Mouse (Mus musculus): ENCODE measurements at regions not wholly inside any gene's neighbourhood (a gene's known extent, or its start where the extent isn't known, plus 50 kb on each side); places are given as distances from the start of the nearest gene placed in this dataset.

- H3K27me3 ChIP-seq (replicated peaks; ENCODE audit: control insufficient read depth, insufficient read depth, low read length) = no peaks in the 10 kb centered on the region
- 0 out of 2 replicates have a peak, but pooled peaks have one; percentile 20 for ATAC-seq
- H3K4me3 ChIP-seq (ENCODE audit: low read length) = no peak overlapping the region
- no peak overlapping the region for H3K9ac ChIP-seq (ENCODE audit: low read depth, low read length)
- no peaks in the 10 kb centered on the region for H3K4me1 ChIP-seq (ENCODE audit: control insufficient read depth, insufficient read depth, low read depth, low read length)
- H3K27ac ChIP-seq (ENCODE audit: low read depth, low read length) = no peak overlapping the region
- no peaks in the 10 kb centered on the region for H3K36me3 ChIP-seq (ENCODE audit: control insufficient read depth, insufficient read depth, low read length)
- 18% methylated on average over 2 of the region's 2 CpGs for WGBS
- H3K9me3 ChIP-seq (ENCODE audit: control insufficient read depth, low read length) = no peaks in the 10 kb centered on the region
- H3K4me2 ChIP-seq (ENCODE audit: low read length) = no peak overlapping the region
These were observed 62.5 kb downstream of the Rad51ap2 start for GRCm38 (mm10) chr12:11518379-11518778.

- Histone ChIP-seq H3K4me1 (ENCODE audit: control insufficient read depth, insufficient read depth, low read depth, low read length) (no peaks in the 10 kb centered on the region), H3K9ac (ENCODE audit: low read depth, low read length) (no peak overlapping the region), H3K9me3 (ENCODE audit: control insufficient read depth, low read length) (no peaks in the 10 kb centered on the region), H3K27ac (ENCODE audit: low read depth, low read length) (no peak overlapping the region), H3K4me2 (ENCODE audit: low read length) (no peak overlapping the region), H3K27me3 (replicated peaks; ENCODE audit: control insufficient read depth, insufficient read depth, low read length) (no peaks in the 10 kb centered on the region), H3K4me3 (ENCODE audit: low read length) (no peak overlapping the region), H3K36me3 (ENCODE audit: control insufficient read depth, insufficient read depth, low read length) (no peaks in the 10 kb centered on the region)
- 84% methylated on average over 6 of the region's 6 CpGs for WGBS
- no peak for ATAC-seq
These were observed 107.0 kb downstream of the Rad51ap2 start for GRCm38 (mm10) chr12:11562891-11563290.

GRCm38 (mm10) chr12:11570160-11570559 lies 114.3 kb downstream of the Rad51ap2 start:
- WGBS = 98% methylated on average over 1 of the region's 1 CpGs
- no peaks in the 10 kb centered on the region for H3K36me3 ChIP-seq (ENCODE audit: control insufficient read depth, insufficient read depth, low read length)
- no peak overlapping the region for H3K27ac ChIP-seq (ENCODE audit: low read depth, low read length)
- H3K4me1 ChIP-seq (ENCODE audit: control insufficient read depth, insufficient read depth, low read depth, low read length) = no peaks in the 10 kb centered on the region
- H3K9me3 ChIP-seq (ENCODE audit: control insufficient read depth, low read length) = no peaks in the 10 kb centered on the region
- no peak overlapping the region for H3K9ac ChIP-seq (ENCODE audit: low read depth, low read length)
- H3K4me2 ChIP-seq (ENCODE audit: low read length) = no peak overlapping the region
- no peaks in the 10 kb centered on the region for H3K27me3 ChIP-seq (replicated peaks; ENCODE audit: control insufficient read depth, insufficient read depth, low read length)
- ATAC-seq = no peak
- no peak overlapping the region for H3K4me3 ChIP-seq (ENCODE audit: low read length)

GRCm38 (mm10) chr12:11603946-11604345 lies 148.1 kb downstream of the Rad51ap2 start:
- no peaks in the 10 kb centered on the region for H3K4me1 ChIP-seq (ENCODE audit: control insufficient read depth, insufficient read depth, low read depth, low read length)
- no peaks in the 10 kb centered on the region for H3K36me3 ChIP-seq (ENCODE audit: control insufficient read depth, insufficient read depth, low read length)
- H3K4me3 ChIP-seq (ENCODE audit: low read length) = no peak overlapping the region
- ATAC-seq = no peak
- H3K4me2 ChIP-seq (ENCODE audit: low read length) = no peak overlapping the region
- H3K27me3 ChIP-seq (replicated peaks; ENCODE audit: control insufficient read depth, insufficient read depth, low read length) = no peaks in the 10 kb centered on the region
- H3K27ac ChIP-seq (ENCODE audit: low read depth, low read length) = no peak overlapping the region
- H3K9ac ChIP-seq (ENCODE audit: low read depth, low read length) = no peak overlapping the region
- no peaks in the 10 kb centered on the region for H3K9me3 ChIP-seq (ENCODE audit: control insufficient read depth, low read length)
- WGBS = 78% methylated on average over 2 of the region's 2 CpGs

- no peak for ATAC-seq
- no peaks in the 10 kb centered on the region for H3K36me3 ChIP-seq (ENCODE audit: control insufficient read depth, insufficient read depth, low read length)
- H3K4me3 ChIP-seq (ENCODE audit: low read length) = no peak overlapping the region
- H3K27ac ChIP-seq (ENCODE audit: low read depth, low read length) = no peak overlapping the region
- H3K4me2 ChIP-seq (ENCODE audit: low read length) = no peak overlapping the region
- no peaks in the 10 kb centered on the region for H3K9me3 ChIP-seq (ENCODE audit: control insufficient read depth, low read length)
- no peaks in the 10 kb centered on the region for H3K4me1 ChIP-seq (ENCODE audit: control insufficient read depth, insufficient read depth, low read depth, low read length)
- H3K9ac ChIP-seq (ENCODE audit: low read depth, low read length) = no peak overlapping the region
- H3K27me3 ChIP-seq (replicated peaks; ENCODE audit: control insufficient read depth, insufficient read depth, low read length) = no peaks in the 10 kb centered on the region
These were observed 152.9 kb downstream of the Rad51ap2 start for GRCm38 (mm10) chr12:11608733-11609132.

- H3K27ac ChIP-seq (ENCODE audit: low read depth, low read length) = no peak overlapping the region
- H3K4me3 ChIP-seq (ENCODE audit: low read length) = no peak overlapping the region
- H3K4me2 ChIP-seq (ENCODE audit: low read length) = no peak overlapping the region
- H3K9me3 ChIP-seq (ENCODE audit: control insufficient read depth, low read length) = no peaks in the 10 kb centered on the region
- no peak overlapping the region for H3K9ac ChIP-seq (ENCODE audit: low read depth, low read length)
- no peak for ATAC-seq
- 92% methylated on average over 2 of the region's 2 CpGs for WGBS
- no peaks in the 10 kb centered on the region for H3K27me3 ChIP-seq (replicated peaks; ENCODE audit: control insufficient read depth, insufficient read depth, low read length)
- no peaks in the 10 kb centered on the region for H3K36me3 ChIP-seq (ENCODE audit: control insufficient read depth, insufficient read depth, low read length)
- no peaks in the 10 kb centered on the region for H3K4me1 ChIP-seq (ENCODE audit: control insufficient read depth, insufficient read depth, low read depth, low read length)
These were observed 155.8 kb downstream of the Rad51ap2 start for GRCm38 (mm10) chr12:11611656-11612055.

GRCm38 (mm10) chr12:11615237-11615636 lies 159.4 kb downstream of the Rad51ap2 start:
- WGBS = 73% methylated on average over 2 of the region's 2 CpGs
- Histone ChIP-seq H3K9ac (ENCODE audit: low read depth, low read length) (no peak overlapping the region), H3K4me3 (ENCODE audit: low read length) (no peak overlapping the region), H3K4me1 (ENCODE audit: control insufficient read depth, insufficient read depth, low read depth, low read length) (no peaks in the 10 kb centered on the region), H3K9me3 (ENCODE audit: control insufficient read depth, low read length) (no peaks in the 10 kb centered on the region), H3K36me3 (ENCODE audit: control insufficient read depth, insufficient read depth, low read length) (no peaks in the 10 kb centered on the region), H3K4me2 (ENCODE audit: low read length) (no peak overlapping the region), H3K27ac (ENCODE audit: low read depth, low read length) (no peak overlapping the region), H3K27me3 (replicated peaks; ENCODE audit: control insufficient read depth, insufficient read depth, low read length) (no peaks in the 10 kb centered on the region)
- no peak for ATAC-seq

GRCm38 (mm10) chr12:11623561-11623960 lies 167.7 kb downstream of the Rad51ap2 start:
- no peaks in the 10 kb centered on the region for H3K4me1 ChIP-seq (ENCODE audit: control insufficient read depth, insufficient read depth, low read depth, low read length)
- 95% methylated on average over 1 of the region's 1 CpGs for WGBS

GRCm38 (mm10) chr12:11630178-11630577 lies 174.3 kb downstream of the Rad51ap2 start:
- H3K4me1 ChIP-seq (ENCODE audit: control insufficient read depth, insufficient read depth, low read depth, low read length) = no peaks in the 10 kb centered on the region
- no peak overlapping the region for H3K27ac ChIP-seq (ENCODE audit: low read depth, low read length)
- H3K9ac ChIP-seq (ENCODE audit: low read depth, low read length) = no peak overlapping the region
- no peaks in the 10 kb centered on the region for H3K9me3 ChIP-seq (ENCODE audit: control insufficient read depth, low read length)
- no peaks in the 10 kb centered on the region for H3K36me3 ChIP-seq (ENCODE audit: control insufficient read depth, insufficient read depth, low read length)
- WGBS = 81% methylated on average over 1 of the region's 1 CpGs
- H3K4me2 ChIP-seq (ENCODE audit: low read length) = no peak overlapping the region
- H3K4me3 ChIP-seq (ENCODE audit: low read length) = no peak overlapping the region
- no peaks in the 10 kb centered on the region for H3K27me3 ChIP-seq (replicated peaks; ENCODE audit: control insufficient read depth, insufficient read depth, low read length)
- ATAC-seq = 0 out of 2 replicates have a peak, but pooled peaks have one; percentile 52

More at GRCm38 (mm10) chr12:11623561-11623960, 167.7 kb downstream of the Rad51ap2 start:
- H3K27me3 ChIP-seq (replicated peaks; ENCODE audit: control insufficient read depth, insufficient read depth, low read length) = no peaks in the 10 kb centered on the region
- no peak for ATAC-seq
- no peaks in the 10 kb centered on the region for H3K36me3 ChIP-seq (ENCODE audit: control insufficient read depth, insufficient read depth, low read length)
- no peaks in the 10 kb centered on the region for H3K9me3 ChIP-seq (ENCODE audit: control insufficient read depth, low read length)
- no peak overlapping the region for H3K4me2 ChIP-seq (ENCODE audit: low read length)
- H3K4me3 ChIP-seq (ENCODE audit: low read length) = no peak overlapping the region
- H3K27ac ChIP-seq (ENCODE audit: low read depth, low read length) = no peak overlapping the region
- no peak overlapping the region for H3K9ac ChIP-seq (ENCODE audit: low read depth, low read length)

- ATAC-seq = peak; percentile 82
- no peak overlapping the region for H3K9ac ChIP-seq (ENCODE audit: low read depth, low read length)
- H3K9me3 ChIP-seq (ENCODE audit: control insufficient read depth, low read length) = no peaks in the 10 kb centered on the region
- no peaks in the 10 kb centered on the region for H3K36me3 ChIP-seq (ENCODE audit: control insufficient read depth, insufficient read depth, low read length)
- no peak overlapping the region for H3K4me2 ChIP-seq (ENCODE audit: low read length)
- WGBS = 64% methylated on average over 1 of the region's 1 CpGs
- no peak overlapping the region for H3K27ac ChIP-seq (ENCODE audit: low read depth, low read length)
- H3K4me1 ChIP-seq (ENCODE audit: control insufficient read depth, insufficient read depth, low read depth, low read length) = no peaks in the 10 kb centered on the region
- no peaks in the 10 kb centered on the region for H3K27me3 ChIP-seq (replicated peaks; ENCODE audit: control insufficient read depth, insufficient read depth, low read length)
- no peak overlapping the region for H3K4me3 ChIP-seq (ENCODE audit: low read length)
These were observed 175.9 kb downstream of the Rad51ap2 start for GRCm38 (mm10) chr12:11631790-11632189.
